Mouse (Mus musculus): ENCODE measurements around the gene Hspd1.

GRCm38 (mm10) chr1:55061099-55061498, 26.9 kb downstream of the Hspd1 start:
- TF ChIP-seq POLR2A (IDR thresholded peaks at IDR 0.05; ENCODE audit: insufficient read depth, low read depth, low read length) (no peak), CTCF (IDR thresholded peaks at IDR 0.05; ENCODE audit: insufficient read depth, low read depth, low read length) (no peak)
